ENCODE assay signal across 14 mouse cellular contexts in the genomic region with DNA sequence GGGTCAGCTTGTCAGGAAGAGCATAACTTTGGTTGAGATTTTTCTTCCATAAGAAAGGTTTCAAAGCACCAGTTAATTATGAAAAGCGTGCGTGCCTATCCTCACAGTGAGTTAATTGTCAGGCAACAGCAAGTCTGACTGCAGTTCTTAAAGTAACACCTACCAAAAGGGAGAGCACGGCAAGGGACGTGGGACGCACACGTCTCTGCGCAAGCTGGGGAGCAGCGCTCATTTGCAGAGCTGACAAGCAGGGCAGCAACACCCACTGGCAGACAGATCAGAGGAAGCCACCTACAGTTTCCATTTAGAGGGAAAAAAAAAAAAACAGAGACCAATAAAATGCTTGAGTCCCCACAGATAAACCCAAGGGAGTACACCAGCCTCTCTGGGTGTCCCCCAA. TPM values are rescaled to one million over a fixed set of nuclear protein-coding genes. Genes with fewer than 3 reads are reported as not detected.
DNase-seq lines count a peak whose midpoint lies in the region.
"Had no signal": no experiment of that assay in that cellular context is flagged by ENCODE, and none has a peak within 500 bp of the region (broad histone marks: within the 10 kb centered on the region; RNA-seq: fewer than 3 reads in every experiment).

No protein-coding gene starts in this region.

- DNase-seq in frontal cortex, adult 2 months (ENCODE audit: extremely low spot score in 1 of 2, low spot score in 1 of 2), result peak; percentile 57 to 69
- DNase-seq in frontal cortex, postnatal 10 days (ENCODE audit: low spot score in 2 of 2), result no peak
- peak; percentile 43 for DNase-seq in left cerebral cortex, adult 11 months (ENCODE audit: low spot score)
- DNase-seq in left cerebral cortex, postnatal 10 days (ENCODE audit: extremely low spot score in 1 of 2, low spot score in 2 of 2), result no peak
- peak; percentile 91 for DNase-seq in brain, adult 2 months (ENCODE audit: low read depth, low spot score)
- peak; percentile 45 to 56 for DNase-seq in left cerebral cortex, postnatal 14 days (ENCODE audit: low spot score in 2 of 2)
- DNase-seq in retina, embryonic 14.5 days (ENCODE audit: low spot score), result no peak
- DNase-seq in kidney, postnatal 4 days, result no peak
- DNase-seq: adrenal gland, postnatal 10 days; cerebellum, adult 11-12 months; cerebellum, postnatal 10 days; embryo, embryonic 11 days; gastrocnemius, adult 2 months; gastrocnemius, postnatal 25 days had no signal

- intact Hi-C loops in left cerebral cortex, postnatal 10 days (cut with DNase I), result no loop called here
- intact Hi-C loops in left cerebral cortex, postnatal 14 days (cut with DNase I), result loop anchor here (10.0 kb wide), 1 partner anchor 1304 kb away; no protein-coding TSS in a partner anchor

RNA-seq across cellular contexts. Expression of a gene that starts 58.0 kb away (rescaled TPM):
- 38.3 and 46.9 TPM in 2 replicates for polyA plus RNA-seq in frontal cortex, adult 2 months (2012; rRNA removed)
- 10 to 100 TPM; 59.1 to 60.1 TPM for total RNA-seq in left cerebral cortex, postnatal 10 days (2021)
- 10 to 100 TPM; 65.0 to 66.0 TPM for total RNA-seq in left cerebral cortex, postnatal 14 days (2021)

Comparison
In these comparisons a context has a peak if more than half of its experiments do, and no peak if none do; other contexts are left out.
1. DNase-seq: peak in frontal cortex, adult 2 months (2 of 2), left cerebral cortex, adult 11 months (single experiment), brain, adult 2 months (single experiment) and left cerebral cortex, postnatal 14 days (2 of 2); none in frontal cortex, postnatal 10 days (0 of 2), left cerebral cortex, postnatal 10 days (0 of 2), retina, embryonic 14.5 days (single experiment) and kidney, postnatal 4 days (0 of 2).